Mouse (Mus musculus) brain, embryonic 18.5 days (tissue): ENCODE measurements at regions not wholly inside any gene's neighbourhood (a gene's known extent, or its start where the extent isn't known, plus 50 kb on each side); places are given as distances from the start of the nearest gene placed in this dataset.
A peak's percentile ranks its signal among the peaks of the same experiment; 100 is the strongest.
"Not testable (repeated sequence)": the region's sequence is repeated elsewhere in the genome, so short reads cannot be mapped to it uniquely, and the experiment has no call there.

Experiments used
- DNase-seq: peaks from one replicate; pipeline ENCODE4 v3.0.0-alpha.2; 2012; ENCODE audit warnings: low read depth, low spot score

DNA sequence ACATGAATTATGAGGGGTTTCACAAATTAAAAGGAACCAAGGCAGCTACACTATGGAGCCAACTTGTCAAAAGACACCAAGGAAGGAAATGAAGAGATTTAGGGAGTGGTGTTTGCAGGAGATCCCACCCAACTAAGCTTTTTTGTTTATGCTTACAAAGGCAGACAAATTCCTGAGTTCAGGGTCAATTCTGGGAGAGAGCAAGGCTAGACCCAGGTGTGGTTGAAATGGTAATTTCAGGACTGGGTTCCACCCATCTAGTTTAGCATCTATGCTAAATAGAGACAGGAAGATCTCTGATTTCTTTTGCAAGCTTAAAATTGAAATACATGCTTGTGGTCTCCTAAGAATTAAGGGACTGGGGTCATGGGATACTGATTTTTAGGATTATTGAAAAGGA, 286.0 kb upstream of the Pcdh17 start:
- no peak for DNase-seq

DNA sequence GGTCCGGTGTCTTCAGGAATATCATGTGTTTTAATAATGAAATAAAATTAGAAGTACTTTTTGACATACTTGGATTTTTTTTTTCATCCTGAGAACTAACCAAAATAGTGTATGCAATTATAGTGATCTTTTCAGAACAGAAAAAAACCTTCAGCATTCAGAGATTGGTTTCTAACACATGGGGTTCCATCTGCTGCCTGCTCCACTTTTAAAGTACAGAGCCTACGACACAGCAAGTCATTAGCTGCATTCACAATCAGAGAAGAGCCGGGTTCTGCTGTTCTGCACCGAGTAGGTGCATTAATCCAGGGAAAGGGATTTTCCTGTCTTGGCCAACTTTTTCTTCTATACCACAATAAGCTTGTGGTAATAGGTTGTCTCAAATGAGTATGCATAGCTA, 267.9 kb upstream of the Pcdh17 start:
- peak; percentile 18 for DNase-seq

DNA sequence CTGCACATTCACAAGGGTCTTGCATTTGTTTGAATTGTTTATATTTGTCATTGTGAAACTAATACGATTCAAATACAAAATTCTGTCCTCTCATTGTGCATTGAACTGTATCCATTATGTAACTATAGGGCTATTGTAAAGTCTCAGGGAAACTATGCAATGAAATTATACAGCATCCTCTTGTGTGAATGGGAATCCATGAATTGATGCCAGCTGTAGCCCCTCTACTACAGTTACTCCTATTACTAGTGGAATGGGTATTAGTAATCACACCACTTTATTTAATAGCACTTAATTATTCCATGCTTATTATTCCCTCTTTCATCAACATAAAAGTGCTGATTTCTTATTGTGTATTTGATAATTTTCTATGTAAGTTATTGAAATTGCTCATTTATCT, 232.4 kb upstream of the Pcdh17 start:
- no peak for DNase-seq

DNA sequence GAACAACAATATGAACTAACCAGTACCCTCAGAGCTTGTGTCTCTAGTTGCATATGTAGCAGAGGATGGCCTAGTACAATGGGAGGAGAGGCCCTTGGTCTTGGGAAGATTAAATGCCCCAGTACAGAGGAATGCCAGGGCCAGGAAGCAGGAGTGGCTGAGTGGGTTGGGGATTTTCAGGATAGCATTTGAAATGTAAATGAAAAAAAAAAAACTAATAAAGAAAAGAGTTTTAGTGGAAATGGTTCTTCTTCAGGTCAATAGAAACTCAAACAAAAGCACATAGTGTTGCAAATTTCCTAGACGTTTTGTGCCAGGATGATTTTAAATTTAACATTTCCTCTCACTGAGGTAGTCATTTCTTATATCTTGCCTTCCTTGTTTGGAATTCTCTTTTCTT, 220.4 kb upstream of the Pcdh17 start:
- DNase-seq, result no peak

DNA sequence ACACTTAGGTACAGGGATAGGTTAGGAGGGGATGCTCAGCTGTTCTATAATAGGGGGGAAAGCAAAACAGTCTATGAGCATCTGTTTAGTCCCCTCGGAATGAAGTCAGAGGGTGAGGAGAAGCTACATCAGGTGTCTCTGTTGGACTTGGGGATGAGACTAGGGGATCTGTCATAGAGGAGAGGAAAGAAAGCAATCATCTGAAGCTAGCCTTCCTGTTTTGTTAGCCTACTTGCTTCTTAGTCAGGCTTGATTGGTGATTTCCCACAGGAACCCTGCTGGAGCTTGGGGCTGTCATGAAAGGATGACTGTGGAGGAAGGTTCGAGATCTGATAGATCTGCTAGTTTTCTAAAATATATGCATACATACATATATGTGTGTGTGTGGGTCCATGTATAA, 219.4 kb upstream of the Pcdh17 start:
- DNase-seq, result no peak

DNA sequence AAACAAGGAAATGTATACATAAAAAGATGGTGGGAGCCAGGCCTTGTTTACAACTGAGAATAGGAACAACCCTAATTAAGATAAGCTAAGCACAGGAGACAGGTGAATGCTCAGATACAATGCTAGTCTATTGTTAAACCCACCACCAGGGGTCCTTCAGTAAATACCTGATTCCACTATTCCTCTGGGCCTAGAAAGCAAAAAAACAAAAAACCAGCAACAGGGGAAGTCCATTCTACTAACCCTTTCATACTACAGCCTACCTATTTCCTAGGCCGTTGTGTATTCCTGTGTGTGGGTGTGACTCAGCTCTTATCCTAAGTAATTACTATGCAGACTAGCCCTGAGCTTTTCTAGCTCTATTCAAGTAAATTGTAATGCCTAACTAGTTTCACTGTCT, 195.4 kb upstream of the Pcdh17 start:
- DNase-seq, result not testable (repeated sequence)

DNA sequence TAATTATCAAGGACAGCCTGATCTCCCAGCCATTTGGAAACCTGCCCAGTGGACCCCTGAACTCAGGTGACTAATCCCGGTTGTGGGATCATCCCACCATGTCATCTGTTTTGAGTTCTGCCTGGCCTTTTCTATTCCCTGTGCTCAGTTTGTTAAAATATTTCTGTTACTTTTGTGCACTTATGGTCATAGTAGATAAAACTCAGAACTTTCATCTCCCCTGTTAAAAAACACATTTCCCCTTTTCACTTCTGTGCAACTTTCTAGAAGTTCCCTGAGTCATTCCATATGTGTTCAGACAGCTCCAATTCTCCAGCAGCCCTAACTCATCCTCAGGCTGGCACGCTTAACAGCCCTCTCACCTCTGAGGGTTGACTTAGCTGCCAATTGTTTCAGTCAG, 190.8 kb upstream of the Pcdh17 start:
- DNase-seq, result no peak

DNA sequence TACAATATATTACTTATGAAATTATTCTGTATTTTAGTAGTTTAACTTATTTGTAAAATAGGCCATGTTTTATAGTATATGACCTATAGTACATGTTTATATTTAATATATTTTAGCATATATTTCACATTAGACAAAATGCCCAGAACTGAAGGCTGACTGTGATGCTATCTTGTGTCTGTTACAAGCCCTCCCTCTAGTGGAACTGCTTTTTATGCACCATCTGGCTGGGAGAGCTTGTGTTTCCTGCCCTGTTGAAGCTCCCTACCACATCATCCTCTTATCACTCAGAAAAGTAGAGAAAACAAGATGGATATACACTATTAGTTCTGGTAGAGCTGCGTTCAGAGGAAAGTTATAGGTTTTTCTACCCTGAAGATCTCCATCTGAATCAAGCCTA, 185.7 kb upstream of the Pcdh17 start:
- DNase-seq, result no peak

DNA sequence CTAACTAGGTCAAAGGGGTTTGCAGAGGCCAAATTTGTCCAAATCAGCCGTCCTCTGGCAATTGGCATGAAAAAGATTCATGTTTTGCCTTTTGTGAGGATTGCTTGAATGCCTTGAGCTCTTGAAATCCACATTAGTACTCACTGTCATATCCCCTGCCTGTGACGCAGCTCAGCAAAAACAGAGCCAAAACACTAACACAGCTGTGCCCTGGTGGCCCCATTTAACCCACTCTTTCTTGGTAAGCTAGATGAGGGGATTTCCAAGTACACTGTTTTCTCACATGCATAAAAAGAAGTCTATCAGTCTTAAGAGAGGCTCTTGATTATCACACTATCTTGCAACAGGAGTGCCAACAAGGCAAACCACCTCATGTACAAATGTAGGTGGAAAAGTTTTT, 184.7 kb upstream of the Pcdh17 start:
- DNase-seq, result no peak

DNA sequence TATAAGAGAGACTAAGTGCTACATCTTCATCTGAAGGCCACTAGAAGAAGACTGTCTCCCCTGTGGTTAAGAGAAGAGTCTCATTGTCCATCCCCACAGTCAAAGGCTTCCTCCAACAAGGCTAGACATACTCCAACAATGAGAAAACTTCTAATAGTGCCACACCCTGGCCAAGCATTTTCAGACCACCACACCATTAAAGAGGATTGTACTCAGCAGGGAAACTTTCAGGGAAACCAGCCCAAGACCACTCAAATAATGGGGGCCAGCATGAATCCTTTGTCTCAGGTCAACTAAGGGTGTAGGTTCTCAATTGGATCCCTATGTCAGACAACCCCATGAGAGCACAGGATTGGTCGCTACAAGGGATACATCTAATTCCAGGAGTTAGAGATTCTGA, 179.4 kb upstream of the Pcdh17 start:
- no peak for DNase-seq

DNA sequence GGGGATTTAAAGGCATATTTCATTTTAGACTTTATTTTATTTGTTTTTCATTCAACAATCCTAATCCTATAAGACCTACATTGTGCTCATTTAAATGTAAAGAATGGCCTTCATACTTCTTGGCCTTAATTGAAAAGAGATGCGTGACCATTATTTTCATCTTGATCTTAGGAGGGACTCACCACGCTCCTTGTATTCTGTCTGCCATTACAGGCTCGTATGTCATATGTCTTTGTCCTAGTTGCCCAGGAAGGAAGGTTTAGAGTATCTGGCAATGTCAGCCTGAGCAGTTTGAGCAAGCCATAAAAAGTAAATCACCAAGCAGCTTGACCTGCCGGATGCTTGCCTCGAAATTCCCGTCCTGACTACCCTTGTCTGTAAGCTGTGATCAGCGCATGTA, 177.1 kb upstream of the Pcdh17 start:
- DNase-seq, result no peak

DNA sequence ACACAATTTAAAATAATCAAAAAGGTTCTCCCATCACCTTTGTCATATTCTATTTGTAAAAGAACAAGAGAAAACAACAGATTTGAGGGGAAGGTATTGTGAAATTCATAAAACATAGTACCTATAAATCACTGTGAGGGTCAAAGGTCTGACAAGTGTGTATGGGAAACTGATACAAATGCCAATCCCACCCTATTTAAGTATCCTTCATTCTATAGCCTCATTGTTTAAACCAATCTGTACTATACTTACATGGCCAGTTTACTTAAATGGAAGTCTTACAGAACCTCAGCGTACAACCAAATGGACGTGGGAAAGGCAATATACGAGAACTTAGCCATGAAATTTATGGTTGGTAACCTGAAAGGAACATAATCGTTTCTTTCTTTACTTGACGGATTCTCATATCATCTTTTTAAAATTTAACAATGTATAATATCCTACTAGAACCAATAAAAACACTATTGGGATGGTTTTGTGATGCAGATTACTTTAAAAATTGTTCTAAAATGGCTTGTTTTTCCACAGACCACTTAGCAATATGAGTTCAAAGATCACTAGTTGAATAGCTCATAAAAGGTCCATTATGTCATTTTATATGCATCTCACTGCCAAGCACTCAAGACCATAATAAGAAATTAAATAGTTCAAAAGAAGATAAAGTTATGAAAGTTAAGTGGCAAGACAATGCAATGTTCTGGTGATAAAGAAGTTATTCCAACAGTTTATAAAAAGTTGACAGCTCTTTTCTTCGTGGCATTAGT, 159.7 kb upstream of the Pcdh17 start:
- no peak for DNase-seq

DNA sequence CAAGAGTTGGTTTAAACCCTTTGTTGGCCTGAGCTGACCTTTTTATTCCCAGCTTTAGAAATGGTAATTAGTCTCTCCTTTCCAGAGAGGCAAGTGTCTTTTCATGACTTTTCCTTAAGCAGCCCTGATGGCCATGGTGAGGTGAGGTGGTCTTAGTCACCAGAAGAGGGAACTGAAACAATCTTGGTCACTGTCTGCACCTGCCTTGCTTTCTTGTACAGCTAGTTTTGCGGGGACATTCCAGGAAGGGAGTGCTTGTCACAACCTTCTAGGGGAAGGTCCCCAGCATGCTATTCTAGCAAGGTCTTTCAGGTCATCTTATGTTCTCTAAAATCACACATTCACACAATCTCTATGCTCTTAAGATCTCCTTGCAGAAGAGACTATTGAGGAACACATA, 122.6 kb upstream of the Pcdh17 start:
- DNase-seq, result no peak

DNA sequence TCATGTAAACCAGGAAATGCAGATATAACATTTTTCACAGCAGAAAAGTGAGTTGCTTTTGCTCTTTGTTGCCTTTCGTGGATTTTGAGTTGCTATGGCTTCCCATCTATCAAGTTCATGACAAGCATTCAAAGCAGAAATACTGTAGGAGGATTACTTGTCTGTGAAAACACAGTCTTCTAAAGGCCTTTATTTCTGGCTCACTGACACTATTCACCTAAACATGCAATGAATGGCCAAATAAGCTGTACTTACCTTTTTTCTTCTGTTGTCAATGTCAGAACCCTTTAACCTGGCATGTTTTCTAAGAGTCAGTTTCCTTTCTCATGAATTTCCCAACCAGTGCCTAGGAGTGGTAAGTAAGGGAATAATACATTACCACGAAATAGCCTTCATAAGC, 103.8 kb upstream of the Pcdh17 start:
- DNase-seq, result no peak
